Mouse (Mus musculus) hindbrain, postnatal 0 days (tissue): Measurements from ENCODE around the gene Cmss1. TPM values are rescaled to one million over a fixed set of nuclear protein-coding genes. Genes with fewer than 3 reads are reported as not detected.
A peak's percentile ranks its signal among the peaks of the same experiment; 100 is the strongest.

ENCODE experiments used
- ATAC-seq: fragments of 200-750 bp; cut with Nextera tagmentation; 2 replicates; pipeline ENCODE4 v1.8.0; 2017; ENCODE audit warnings: mild to moderate bottlenecking, moderate TSS enrichment, moderate library complexity
- DNase-seq: peaks from one replicate; pipeline ENCODE4 v3.0.0-alpha.2; 2015; ENCODE audit warnings: low spot score
- H3K27ac ChIP-seq: fragments of 300-500 bp; sonication (generic); 2 replicates; pipeline ENCODE4 v1.5.1; 2014; ENCODE audit warnings: mild to moderate bottlenecking
- H3K27me3 ChIP-seq: fragments of 300-500 bp; sonication (generic); 2 replicates; pipeline ENCODE4 v1.6.1; 2014; ENCODE audit warnings: low read length, mixed read lengths; ENCODE audit not compliant: insufficient read depth
- H3K36me3 ChIP-seq: fragments of 300-500 bp; sonication (generic); 2 replicates; pipeline ENCODE4 v1.6.1; 2014; ENCODE audit warnings: low read length, mixed read lengths; ENCODE audit not compliant: insufficient read depth
- H3K4me1 ChIP-seq: fragments of 300-500 bp; sonication (generic); 2 replicates; pipeline ENCODE4 v1.6.1; 2014; ENCODE audit warnings: antibody characterized with exemption, low read length, mixed read lengths; ENCODE audit not compliant: insufficient read depth
- H3K4me2 ChIP-seq: fragments of 300-500 bp; sonication (generic); 2 replicates; pipeline ENCODE4 v1.6.1; 2014; ENCODE audit warnings: low read depth, mild to moderate bottlenecking, low read length, moderate library complexity, mixed read lengths
- H3K4me3 ChIP-seq: fragments of 300-500 bp; sonication (generic); 2 replicates; pipeline ENCODE4 v1.5.1; 2014; ENCODE audit warnings: low read length
- H3K9ac ChIP-seq: fragments of 300-500 bp; sonication (generic); replicated peaks from 2 replicates; pipeline ENCODE4 v1.6.1; 2014; ENCODE audit warnings: mild to moderate bottlenecking, low read length, moderate library complexity, mixed read lengths
- H3K9me3 ChIP-seq: fragments of 300-500 bp; sonication (generic); 2 replicates; pipeline ENCODE4 v1.6.1; 2016; ENCODE audit warnings: low read length, mixed read lengths
- CTCF ChIP-seq: IDR thresholded peaks from 2 replicates; pipeline ENCODE4 v1.5.1; 2016; ENCODE audit warnings: antibody characterized with exemption, control low read depth, low read depth
- WGBS: fragments of 180-500 bp; shearing (Covaris S2); extraction: QIAGEN DNeasy Blood & Tissue Kit; methylation state at CpG from one replicate; pipeline ENCODE4 v1.1.7; 2014; 5-methylcytosine and 5-hydroxymethylcytosine counted together
- polyA plus RNA-seq: library from polyadenylated mRNA; unstranded; fragments of >200 nt; fragmentation: Nextera tagmentation; extraction: Ambion mirVana; gene quantifications from 2 replicates; pipeline ENCODE4 v1.2.1, GENCODE M21; 2015
- total RNA-seq: library from RNA; depleted of rRNA; stranded (reverse); fragments of >200 nt; gene quantifications from 2 replicates; pipeline ENCODE4 v1.2.3, GENCODE M21; 2014

The Cmss1 gene
- total and polyA plus RNA-seq, 2 experiments from 2014 or later = 8.6 to 42.5 TPM

DNA sequence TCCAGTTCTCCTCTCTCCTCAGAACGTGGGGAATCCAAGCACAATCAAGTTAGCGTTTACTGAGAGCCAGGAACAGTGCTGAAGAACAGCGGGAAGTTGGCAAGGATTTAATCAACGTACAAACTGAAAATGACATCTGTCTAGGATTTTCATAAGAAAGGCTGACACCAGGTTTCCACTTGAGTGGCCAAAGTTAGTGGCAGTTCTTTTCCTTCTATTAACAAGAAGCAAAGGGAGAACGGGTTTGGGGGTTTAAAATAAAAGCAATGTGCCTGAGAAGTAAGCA is 266.1 kb downstream of the Cmss1 start:
- H3K4me1 ChIP-seq = no peaks in the 10 kb centered on the region; the same call in 1 of the 2 replicates
- peak; percentile 40 for DNase-seq
- H3K4me3 ChIP-seq = no peak overlapping the region
- 50% methylated on average over 5 of the region's 5 CpGs for WGBS
- H3K9ac ChIP-seq = no peak overlapping the region
- H3K9me3 ChIP-seq = no peaks in the 10 kb centered on the region
- no peaks in the 10 kb centered on the region for H3K36me3 ChIP-seq
- ATAC-seq = no peak
- H3K27ac ChIP-seq = no peak overlapping the region
- H3K27me3 ChIP-seq = no peaks in the 10 kb centered on the region
- TF ChIP-seq CTCF = no peak
- no peak overlapping the region for H3K4me2 ChIP-seq

DNA sequence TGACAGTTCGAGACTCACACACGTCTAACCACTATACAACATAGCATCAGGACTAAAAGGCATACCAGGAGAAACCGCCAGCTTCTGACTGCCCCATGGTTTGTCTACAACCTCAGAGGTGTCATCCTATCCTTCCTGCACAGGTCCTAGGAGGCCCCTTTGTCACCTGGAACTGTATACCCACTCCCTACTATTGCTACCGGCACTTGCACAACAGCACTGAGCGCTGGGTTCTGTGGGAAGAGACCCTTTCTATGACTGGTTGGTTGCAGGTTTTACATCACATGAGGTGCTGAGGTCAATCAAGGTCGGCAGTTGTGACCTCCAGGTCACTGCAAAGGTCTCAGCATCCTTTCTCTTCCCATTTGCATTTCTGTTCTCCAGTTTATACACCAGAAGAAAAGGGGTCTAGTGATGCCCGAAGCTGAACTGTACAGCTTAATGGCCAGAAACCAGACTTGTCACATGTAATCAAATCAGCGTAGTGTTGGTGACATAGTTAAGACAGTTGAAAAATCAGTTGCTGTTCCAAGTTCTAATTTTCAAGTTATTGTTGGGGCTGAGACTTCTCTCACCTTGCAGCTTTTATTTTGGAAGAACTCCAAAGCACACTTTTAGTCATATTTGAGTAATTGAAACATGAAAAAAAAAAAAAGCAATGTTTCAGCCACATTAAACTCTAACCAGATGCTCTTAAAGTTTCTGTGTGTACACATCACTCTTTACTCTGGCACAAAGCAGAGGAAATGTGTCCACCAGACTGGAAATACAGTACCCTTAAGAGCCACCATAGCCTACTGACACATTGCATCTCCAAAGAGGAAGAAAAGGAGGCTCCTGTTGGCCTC is 266.7 kb downstream of the Cmss1 start:
- no peak for TF ChIP-seq CTCF

DNA sequence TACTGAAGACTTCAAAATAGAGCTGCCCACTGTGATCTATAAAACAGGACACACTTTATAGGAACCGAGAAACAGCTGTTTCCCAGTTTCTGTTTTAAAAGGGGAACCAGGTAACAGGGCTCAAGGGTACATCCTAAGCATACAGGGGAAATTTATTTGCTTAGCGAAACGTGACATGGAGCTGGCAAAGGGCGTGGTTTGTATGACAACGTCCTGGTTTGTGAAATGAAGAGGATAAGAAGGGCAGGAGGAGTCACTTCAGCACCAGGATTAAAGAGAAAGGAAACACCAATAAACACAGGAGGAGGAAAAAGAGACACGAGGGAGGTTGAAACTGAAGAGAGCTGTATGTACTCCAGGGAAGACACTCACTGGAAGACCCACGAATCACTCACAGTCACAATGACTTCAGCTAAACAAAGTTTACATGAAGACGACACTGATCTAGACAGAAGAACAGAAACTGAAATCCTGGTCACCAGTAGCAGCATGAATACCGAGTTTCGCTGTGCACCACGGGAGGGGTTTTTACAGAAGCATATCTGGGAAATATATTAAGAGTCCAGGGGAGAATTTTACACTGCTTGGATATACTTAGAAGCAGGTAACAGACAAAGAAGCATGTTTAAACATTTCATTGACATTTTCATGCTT is 269.8 kb downstream of the Cmss1 start:
- Histone ChIP-seq H3K9ac (no peak overlapping the region), H3K4me3 (no peak overlapping the region), H3K36me3 (no peaks in the 10 kb centered on the region), H3K4me2 (no peak overlapping the region), H3K9me3 (no peaks in the 10 kb centered on the region), H3K27ac (no peak overlapping the region), H3K4me1 (no peaks in the 10 kb centered on the region; the same call in 1 of the 2 replicates), H3K27me3 (no peaks in the 10 kb centered on the region)
- 78% methylated on average over 11 of the region's 11 CpGs for WGBS
- no peak for TF ChIP-seq CTCF
- DNase-seq = no peak
- no peak for ATAC-seq

More for the DNA sequence above, 266.7 kb downstream of the Cmss1 start:
- no peaks in the 10 kb centered on the region for H3K9me3 ChIP-seq
- ATAC-seq (no peak), DNase-seq (no peak)
- no peaks in the 10 kb centered on the region for H3K36me3 ChIP-seq
- H3K27me3 ChIP-seq = no peaks in the 10 kb centered on the region
- H3K9ac ChIP-seq = no peak overlapping the region
- no peak overlapping the region for H3K27ac ChIP-seq
- H3K4me1 ChIP-seq = no peaks in the 10 kb centered on the region; the same call in 1 of the 2 replicates
- H3K4me2 ChIP-seq = no peak overlapping the region
- 82% methylated on average over 8 of the region's 8 CpGs for WGBS
- no peak overlapping the region for H3K4me3 ChIP-seq

DNA sequence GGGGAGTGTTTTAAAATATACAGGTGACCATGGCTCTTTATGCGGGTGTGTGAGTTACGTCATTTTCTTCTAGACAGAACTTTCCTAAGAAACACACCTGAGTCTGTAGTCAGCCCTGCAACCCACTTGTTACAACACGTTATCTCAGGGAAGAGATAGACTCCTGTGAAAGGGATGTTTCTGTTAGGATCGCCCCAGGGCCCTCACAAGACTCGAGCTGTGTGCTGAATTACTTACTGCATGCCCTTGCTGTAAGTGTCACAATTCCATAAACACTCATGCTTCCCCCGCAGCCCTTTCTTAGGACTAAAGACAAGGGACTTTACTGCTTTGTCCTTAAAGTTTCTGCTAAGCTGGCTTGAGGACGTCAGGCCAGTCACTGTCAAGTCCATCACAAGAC is 274.4 kb downstream of the Cmss1 start:
- 88% methylated on average over 7 of the region's 7 CpGs for WGBS
- no peak overlapping the region for H3K9ac ChIP-seq
- DNase-seq (no peak), ATAC-seq (no peak)
- H3K27ac ChIP-seq = no peak overlapping the region
- no peak overlapping the region for H3K4me2 ChIP-seq
- no peaks in the 10 kb centered on the region for H3K27me3 ChIP-seq
- H3K36me3 ChIP-seq = no peaks in the 10 kb centered on the region
- TF ChIP-seq CTCF = no peak
- no peak overlapping the region for H3K4me3 ChIP-seq
- H3K4me1 ChIP-seq = no peaks in the 10 kb centered on the region
- H3K9me3 ChIP-seq = no peaks in the 10 kb centered on the region

DNA sequence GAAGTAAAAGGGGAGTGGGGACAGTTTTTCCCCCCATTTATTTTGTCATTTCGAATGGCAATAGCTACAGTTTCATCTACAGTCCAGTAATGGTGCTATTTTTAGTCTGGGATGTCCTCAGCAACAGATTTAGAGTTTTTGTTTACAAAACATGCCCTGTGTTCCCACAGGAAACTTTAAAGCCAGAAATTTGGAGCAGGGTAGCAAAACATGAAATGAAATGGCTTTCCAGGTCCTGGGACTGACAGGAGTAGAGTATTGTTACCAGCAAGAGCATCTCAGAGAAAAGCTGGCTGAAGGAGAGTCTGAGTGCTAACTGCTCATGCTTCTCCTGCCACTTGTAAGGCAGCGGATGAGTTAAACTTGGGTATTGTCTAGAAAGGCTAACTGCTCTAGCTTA is 276.6 kb downstream of the Cmss1 start:
- no peak for TF ChIP-seq CTCF
- Histone ChIP-seq H3K27ac (no peak overlapping the region), H3K9ac (no peak overlapping the region), H3K9me3 (no peaks in the 10 kb centered on the region), H3K36me3 (no peaks in the 10 kb centered on the region), H3K4me1 (no peaks in the 10 kb centered on the region), H3K4me2 (no peak overlapping the region), H3K27me3 (no peaks in the 10 kb centered on the region), H3K4me3 (no peak overlapping the region)
- ATAC-seq (no peak), DNase-seq (no peak)
- WGBS = 80% methylated on average over 2 of the region's 2 CpGs

DNA sequence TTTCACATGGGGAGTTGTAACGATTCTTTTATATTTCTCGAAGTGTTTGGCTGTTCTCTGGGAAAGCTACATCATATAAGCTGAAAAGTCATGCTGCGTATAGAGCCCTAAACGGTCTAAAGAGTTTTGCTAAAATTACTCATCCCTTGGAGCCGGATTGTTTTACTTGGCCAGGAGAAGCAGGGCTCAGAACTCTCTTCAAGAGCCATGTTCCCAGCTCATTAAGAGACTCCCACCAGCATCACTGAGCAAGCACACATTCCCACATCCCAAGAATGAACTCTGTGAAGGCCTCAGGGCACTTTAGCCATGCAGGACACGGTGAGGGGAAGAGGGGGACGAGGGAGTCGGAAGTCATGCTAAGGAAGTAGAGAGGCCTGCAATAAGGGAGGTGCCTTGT is 277.6 kb downstream of the Cmss1 start:
- WGBS = 83% methylated on average over 8 of the region's 8 CpGs
- Histone ChIP-seq H3K4me2 (no peak overlapping the region), H3K27ac (no peak overlapping the region), H3K27me3 (no peaks in the 10 kb centered on the region), H3K4me1 (no peaks in the 10 kb centered on the region), H3K4me3 (no peak overlapping the region), H3K9ac (no peak overlapping the region), H3K36me3 (no peaks in the 10 kb centered on the region), H3K9me3 (no peaks in the 10 kb centered on the region)
- no peak for ATAC-seq
- no peak for DNase-seq
- TF ChIP-seq CTCF = no peak

DNA sequence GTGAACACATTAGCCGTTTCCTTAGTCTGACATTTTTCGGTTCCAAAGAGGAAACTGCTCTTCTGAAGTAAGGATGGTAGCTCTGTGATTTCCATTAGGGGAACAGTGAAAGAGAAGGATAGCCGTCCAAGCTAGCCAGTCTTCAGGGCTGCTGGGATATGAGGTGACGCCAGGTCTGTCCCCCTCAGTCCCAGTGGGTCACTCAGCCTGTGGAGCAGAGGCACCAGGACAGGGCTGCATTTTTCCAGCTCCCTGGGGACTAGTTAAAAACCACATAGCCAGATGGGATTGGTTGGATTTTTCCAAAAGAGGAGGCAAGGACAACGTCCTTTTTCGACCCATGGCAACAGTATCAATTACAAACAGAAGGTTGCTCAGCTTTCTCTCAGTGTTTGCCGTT is 279.7 kb downstream of the Cmss1 start:
- no peak overlapping the region for H3K9ac ChIP-seq
- ATAC-seq (no peak), DNase-seq (no peak)
- TF ChIP-seq CTCF = no peak
- WGBS = 75% methylated on average over 7 of the region's 7 CpGs
- H3K27me3 ChIP-seq = no peaks in the 10 kb centered on the region
- H3K9me3 ChIP-seq = no peaks in the 10 kb centered on the region
- no peaks in the 10 kb centered on the region for H3K36me3 ChIP-seq
- no peaks in the 10 kb centered on the region for H3K4me1 ChIP-seq
- no peak overlapping the region for H3K27ac ChIP-seq
- H3K4me2 ChIP-seq = no peak overlapping the region
- H3K4me3 ChIP-seq = no peak overlapping the region
